Mouse (Mus musculus): ENCODE results near the gene Anapc2.

The Anapc2 gene

GRCm38 (mm10) chr2:25271827-25272511 lies at the start of gene Anapc2, which contains the start of gene Ssna1:
Gene Anapc2, plus strand, starts transcription at chr2:25272478.
Gene Ssna1, minus strand, starts transcription at chr2:25272438.
- CTCF ChIA-PET: interaction anchor here (1.1 to 2.0 kb wide), 4 partner anchors 9 to 78 kb away, joined by 3 to 5 read pairs (median 4); partner anchors contain the start of gene Tprn

GRCm38 (mm10) chr2:25223681-25224491 lies 48.4 kb upstream of the Anapc2 start:
- CTCF ChIA-PET: interaction anchor here (1.1 to 1.2 kb wide), 2 partner anchors 12 to 43 kb away, joined by 3 read pairs; partner anchors contain the start of genes Nelfb and Nrarp

- CTCF ChIA-PET: interaction anchor here (0.7 to 1.2 kb wide), 2 partner anchors 19 to 43 kb away, joined by 3 read pairs; partner anchors contain the start of gene Nrarp
Observed at GRCm38 (mm10) chr2:25224492-25224765, 47.8 kb upstream of the Anapc2 start, which contains the start of gene Tubb4b. Gene Tubb4b, minus strand, starts transcription at chr2:25224702.

- CTCF ChIA-PET: interaction anchor here (0.6 to 1.2 kb wide), 6 partner anchors 13 to 93 kb away, joined by 3 to 8 read pairs (median 4); partner anchors contain the start of gene Nrarp
Observed at GRCm38 (mm10) chr2:25224766-25225752, 47.2 kb upstream of the Anapc2 start.

GRCm38 (mm10) chr2:25225811-25226379 lies 46.4 kb upstream of the Anapc2 start:
- CTCF ChIA-PET: interaction anchor here (0.7 to 1.2 kb wide), 2 partner anchors 13 to 94 kb away, joined by 4 read pairs; no protein-coding TSS in a partner anchor

- CTCF ChIA-PET: interaction anchor here (1.6 to 2.4 kb wide), 2 partner anchors 33 to 37 kb away, joined by 4 to 10 read pairs; no protein-coding TSS in a partner anchor
Observed at GRCm38 (mm10) chr2:25226864-25227263, 45.4 kb upstream of the Anapc2 start.

- CTCF ChIA-PET: interaction anchor here (0.7 to 2.4 kb wide), 5 partner anchors 15 to 38 kb away, joined by 3 to 10 read pairs (median 4); partner anchors contain the start of gene Rnf208
Observed at GRCm38 (mm10) chr2:25227406-25227805, 44.9 kb upstream of the Anapc2 start.

- CTCF ChIA-PET: interaction anchor here (0.7 to 2.4 kb wide), 8 partner anchors 13 to 43 kb away, joined by 3 to 10 read pairs (median 4); partner anchors contain the start of genes Anapc2, Rnf208, Ssna1 and Tor4a
Observed at GRCm38 (mm10) chr2:25228431-25228889, 43.8 kb upstream of the Anapc2 start.

- CTCF ChIA-PET: interaction anchor here (0.7 to 2.4 kb wide), 8 partner anchors 13 to 43 kb away, joined by 3 to 10 read pairs (median 4); partner anchors contain the start of genes Anapc2, Rnf208, Ssna1 and Tor4a
Observed at GRCm38 (mm10) chr2:25228995-25229530, 43.2 kb upstream of the Anapc2 start.

- CTCF ChIA-PET: interaction anchor here (1.0 to 1.7 kb wide), 4 partner anchors 21 to 42 kb away, joined by 4 to 5 read pairs (median 4); partner anchors contain the start of genes Anapc2 and Ssna1
Observed at GRCm38 (mm10) chr2:25229582-25229981, 42.7 kb upstream of the Anapc2 start.

- CTCF ChIA-PET: no interaction called here
Observed at GRCm38 (mm10) chr2:25230581-25230980, 41.7 kb upstream of the Anapc2 start.

- CTCF ChIA-PET: no interaction called here
Observed at GRCm38 (mm10) chr2:25231038-25231437, 41.2 kb upstream of the Anapc2 start.

- CTCF ChIA-PET: no interaction called here
Observed at GRCm38 (mm10) chr2:25233421-25233820, 38.9 kb upstream of the Anapc2 start.

GRCm38 (mm10) chr2:25234050-25234449 lies 38.2 kb upstream of the Anapc2 start, which contains the start of gene Slc34a3:
Gene Slc34a3, minus strand, starts transcription at chr2:25234364.
- CTCF ChIA-PET: no interaction called here

GRCm38 (mm10) chr2:25234551-25235220 lies 37.6 kb upstream of the Anapc2 start:
- CTCF ChIA-PET: no interaction called here

- CTCF ChIA-PET: interaction anchor here (0.6 kb wide), 1 partner anchor 423 kb away, joined by 3 read pairs; no protein-coding TSS in a partner anchor
Observed at GRCm38 (mm10) chr2:25236614-25237013, 35.7 kb upstream of the Anapc2 start, which contains the start of gene Rnf224. Gene Rnf224, minus strand, starts transcription at chr2:25236787.

GRCm38 (mm10) chr2:25237522-25237921 lies 34.8 kb upstream of the Anapc2 start:
- CTCF ChIA-PET: interaction anchor here (0.6 kb wide), 1 partner anchor 422 kb away, joined by 3 read pairs; no protein-coding TSS in a partner anchor

- CTCF ChIA-PET: no interaction called here
Observed at GRCm38 (mm10) chr2:25238106-25238505, 34.2 kb upstream of the Anapc2 start.

- CTCF ChIA-PET: no interaction called here
Observed at GRCm38 (mm10) chr2:25239766-25240165, 32.5 kb upstream of the Anapc2 start.

Data from spleen, embryonic (tissue).